Mouse (Mus musculus) intestine, postnatal 0 days (tissue): Measurements from ENCODE around the gene Lnpep. TPM values are rescaled to one million over a fixed set of nuclear protein-coding genes. Genes with fewer than 3 reads are reported as not detected.

ENCODE experiments used
- ATAC-seq: fragments of 200-750 bp; cut with Nextera tagmentation; 2 replicates; pipeline ENCODE4 v1.8.0; 2017; ENCODE audit warnings: mild to moderate bottlenecking, moderate TSS enrichment, moderate library complexity
- H3K27ac ChIP-seq: fragments of 300-500 bp; sonication (generic); 2 replicates; pipeline ENCODE4 v1.5.1; 2014; ENCODE audit warnings: mild to moderate bottlenecking, low read depth, low read length, moderate library complexity
- H3K27me3 ChIP-seq: fragments of 300-500 bp; sonication (generic); replicated peaks from 2 replicates; pipeline ENCODE4 v1.6.1; 2014; ENCODE audit warnings: low read length, mixed read lengths; ENCODE audit not compliant: control insufficient read depth, insufficient read depth
- H3K36me3 ChIP-seq: fragments of 300-500 bp; sonication (generic); 2 replicates; pipeline ENCODE4 v1.6.1; 2014; ENCODE audit warnings: mild to moderate bottlenecking, moderate library complexity; ENCODE audit not compliant: control insufficient read depth, insufficient read depth
- H3K4me1 ChIP-seq: fragments of 300-500 bp; sonication (generic); replicated peaks from 2 replicates; pipeline ENCODE4 v1.6.1; 2014; ENCODE audit warnings: antibody characterized with exemption, low read length, mixed read lengths; ENCODE audit not compliant: control insufficient read depth, insufficient read depth
- H3K4me2 ChIP-seq: fragments of 300-500 bp; sonication (generic); replicated peaks from 2 replicates; pipeline ENCODE4 v1.6.1; 2014; ENCODE audit warnings: low read depth, mild to moderate bottlenecking, moderate library complexity
- H3K4me3 ChIP-seq: fragments of 300-500 bp; sonication (generic); 2 replicates; pipeline ENCODE4 v1.5.1; 2014; ENCODE audit warnings: low read depth, low read length
- H3K9ac ChIP-seq: fragments of 300-500 bp; sonication (generic); 2 replicates; pipeline ENCODE4 v1.6.1; 2014; ENCODE audit warnings: mild to moderate bottlenecking, low read depth, low read length
- H3K9me3 ChIP-seq: fragments of 300-500 bp; sonication (generic); 2 replicates; pipeline ENCODE4 v1.6.1; 2016; ENCODE audit warnings: mixed run types; ENCODE audit not compliant: control insufficient read depth
- CTCF ChIP-seq: sonication (generic); IDR thresholded peaks from 2 replicates; pipeline ENCODE4 v1.5.1; 2016; ENCODE audit warnings: low read depth, mild to moderate bottlenecking, control low read depth, antibody characterized with exemption, moderate library complexity
- WGBS: fragments of 180-500 bp; shearing (Covaris S2); extraction: QIAGEN DNeasy Blood & Tissue Kit; methylation state at CpG from one replicate; pipeline ENCODE4 v1.1.7; 2014; 5-methylcytosine and 5-hydroxymethylcytosine counted together
- polyA plus RNA-seq: library from polyadenylated mRNA; unstranded; fragments of >200 nt; fragmentation: Nextera tagmentation; extraction: Ambion mirVana; gene quantifications from 2 replicates; pipeline ENCODE4 v1.2.1, GENCODE M21; 2015

Gene Lnpep
- polyA plus RNA-seq, 1 experiment from 2014 or later = 4.0 TPM

- no peaks in the 10 kb centered on the region for H3K4me1 ChIP-seq
- no peaks in the 10 kb centered on the region for H3K27me3 ChIP-seq
- no peak overlapping the region for H3K27ac ChIP-seq
- H3K9me3 ChIP-seq = no peaks in the 10 kb centered on the region
- H3K4me2 ChIP-seq = no peak overlapping the region
- TF ChIP-seq CTCF = no peak
- no peaks in the 10 kb centered on the region for H3K36me3 ChIP-seq
- no peak overlapping the region for H3K9ac ChIP-seq
- ATAC-seq = no peak
- WGBS = 90% methylated on average over 8 of the region's 8 CpGs
- H3K4me3 ChIP-seq = no peak overlapping the region
Measured at GRCm38 (mm10) chr17:17492116-17492515, 132.7 kb downstream of the Lnpep start.

- Histone ChIP-seq H3K4me1 (no peaks in the 10 kb centered on the region), H3K9me3 (no peaks in the 10 kb centered on the region), H3K27me3 (no peaks in the 10 kb centered on the region), H3K4me2 (no peak overlapping the region), H3K36me3 (no peaks in the 10 kb centered on the region), H3K4me3 (no peak overlapping the region), H3K9ac (no peak overlapping the region), H3K27ac (no peak overlapping the region)
- 35% methylated on average over 7 of the region's 7 CpGs for WGBS
- ATAC-seq = peak; percentile 59; the same call in 1 of the 2 replicates
- TF ChIP-seq CTCF = no peak
Measured at GRCm38 (mm10) chr17:17491622-17492001, 133.2 kb downstream of the Lnpep start.

DNA sequence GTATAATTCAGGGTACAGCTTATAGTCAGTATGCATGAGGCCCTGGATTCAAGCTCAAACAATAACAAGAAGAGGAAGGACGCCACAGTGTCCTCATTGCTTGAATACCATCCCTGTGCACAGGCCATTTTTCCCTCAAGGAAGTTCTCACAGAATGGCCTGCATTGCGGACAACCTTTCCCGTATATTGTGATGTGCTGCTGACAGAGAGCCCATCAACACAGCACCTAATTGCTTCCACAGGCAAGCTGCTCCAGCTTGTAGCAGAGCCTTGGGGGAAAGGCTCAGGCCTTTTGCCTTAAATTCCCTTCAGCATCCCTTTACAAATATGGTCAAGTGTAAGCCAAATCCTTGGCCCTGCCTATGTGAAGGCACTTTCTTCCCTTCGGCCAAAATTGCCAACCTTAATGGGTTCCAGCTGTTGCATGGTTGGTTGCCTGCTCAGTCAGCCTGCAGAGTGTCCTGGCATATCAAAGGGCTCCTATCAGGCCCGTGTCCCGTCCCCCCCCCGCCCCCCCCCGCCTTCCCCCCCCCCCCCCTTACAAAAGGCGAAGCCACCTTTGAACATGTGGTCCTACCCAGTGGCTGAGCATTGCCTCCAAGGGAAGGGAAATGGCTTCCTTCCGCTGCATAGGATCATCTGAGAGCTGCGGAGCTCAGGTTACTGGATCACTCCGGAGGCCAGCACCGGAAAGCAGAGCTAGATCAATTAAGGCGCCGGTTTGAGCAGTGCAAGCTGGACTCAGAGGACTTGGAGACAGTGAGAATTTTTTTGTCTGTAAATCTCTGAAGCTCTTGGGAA, 133.8 kb downstream of the Lnpep start:
- 48% methylated on average over 12 of the region's 15 CpGs for WGBS
- Histone ChIP-seq H3K36me3 (no peaks in the 10 kb centered on the region), H3K27me3 (no peaks in the 10 kb centered on the region), H3K9ac (no peak overlapping the region), H3K4me2 (no peak overlapping the region), H3K27ac (no peak overlapping the region), H3K4me1 (no peaks in the 10 kb centered on the region), H3K9me3 (no peaks in the 10 kb centered on the region), H3K4me3 (no peak overlapping the region)
- no peak for TF ChIP-seq CTCF
- ATAC-seq = peak; percentile 28; the same call in 1 of the 2 replicates

DNA sequence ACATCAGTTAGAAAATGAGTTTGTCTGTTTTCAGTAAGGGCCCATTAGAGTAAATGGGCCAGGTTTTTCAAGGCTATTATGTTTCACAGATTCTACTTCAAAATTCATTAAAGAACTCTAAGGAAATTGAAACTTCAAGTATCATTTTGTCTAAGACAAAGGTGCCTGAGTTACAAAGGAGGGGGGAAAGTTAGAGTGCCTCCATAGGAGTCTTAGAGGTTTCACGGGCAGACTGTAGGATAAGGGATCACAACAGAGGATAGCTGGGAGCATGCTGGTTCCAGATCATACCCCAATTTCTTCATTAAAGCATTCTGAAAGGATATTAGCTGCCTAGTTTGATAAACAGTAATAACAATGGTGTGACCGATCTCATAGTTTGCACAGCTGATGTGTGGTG, 139.1 kb downstream of the Lnpep start:
- Histone ChIP-seq H3K4me1 (no peaks in the 10 kb centered on the region), H3K36me3 (no peaks in the 10 kb centered on the region), H3K27me3 (no peaks in the 10 kb centered on the region), H3K4me3 (no peak overlapping the region), H3K4me2 (no peak overlapping the region), H3K9me3 (no peaks in the 10 kb centered on the region), H3K27ac (no peak overlapping the region), H3K9ac (no peak overlapping the region)
- ATAC-seq = no peak
- WGBS = 62% methylated on average over 2 of the region's 2 CpGs
- no peak for TF ChIP-seq CTCF

Other genes starting within 250 kb of the Lnpep start
- gene Lix1, start 222.4 kb downstream of the Lnpep start, polyA plus RNA-seq = 3.7 and 4.4 TPM in 2 replicates
- not detected in 2 replicates for gene Vmn2r90, start 78.7 kb upstream of the Lnpep start, polyA plus RNA-seq
- 4.3 and 5.0 TPM in 2 replicates for gene Spaca6, start 202.1 kb upstream of the Lnpep start, polyA plus RNA-seq
- 0.65 and 0.66 TPM in 2 replicates for gene Has1, start 230.2 kb upstream of the Lnpep start, polyA plus RNA-seq